Mouse (Mus musculus): Measurements from ENCODE around the gene Prkra.
A peak's percentile ranks its signal among the peaks of the same experiment; 100 is the strongest.

Prkra gene

DNA sequence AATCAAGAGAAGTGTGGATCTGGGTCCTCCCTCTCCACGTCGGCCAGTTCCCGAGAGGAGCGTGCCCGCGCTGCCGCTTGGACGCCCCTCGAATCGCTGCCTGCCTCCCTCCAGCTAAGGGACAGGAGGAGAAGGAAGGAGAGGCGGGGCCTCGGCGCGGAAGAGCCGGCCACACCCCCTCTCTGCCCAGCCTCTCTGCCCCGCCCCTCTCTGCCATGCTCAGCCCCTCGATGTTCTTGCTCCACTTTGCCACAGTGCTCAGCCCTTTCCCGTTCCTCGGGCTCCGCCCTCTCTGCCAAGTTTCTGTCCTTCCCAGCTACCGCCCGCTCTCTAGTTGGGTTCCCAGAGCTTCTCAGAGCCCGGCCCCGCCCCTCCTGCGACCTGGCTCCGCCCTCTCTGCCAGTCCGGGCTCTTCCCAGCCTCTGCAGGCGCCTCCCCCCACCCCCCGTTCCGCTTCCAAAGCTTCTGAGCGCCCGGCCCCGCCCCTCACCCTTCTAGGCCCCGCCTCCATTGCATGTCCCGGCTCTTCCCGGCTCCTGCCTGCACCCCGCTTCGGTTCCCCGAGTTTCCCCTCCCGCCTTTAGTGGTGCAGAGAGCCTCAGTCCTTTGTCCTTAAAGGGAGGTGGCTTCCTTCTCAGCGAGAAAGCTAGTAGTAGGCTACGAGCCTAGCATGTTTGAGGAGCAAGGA, at the start of gene Prkra, which contains the start of gene Pjvk:
Prkra (minus strand) TSS at position 133 of the 688 bp plus-strand sequence.
Pjvk (plus strand) TSS at position 594 of the 688 bp plus-strand sequence.
- DNase-seq (ENCODE audit: low spot score) = peak; percentile 99

DNA sequence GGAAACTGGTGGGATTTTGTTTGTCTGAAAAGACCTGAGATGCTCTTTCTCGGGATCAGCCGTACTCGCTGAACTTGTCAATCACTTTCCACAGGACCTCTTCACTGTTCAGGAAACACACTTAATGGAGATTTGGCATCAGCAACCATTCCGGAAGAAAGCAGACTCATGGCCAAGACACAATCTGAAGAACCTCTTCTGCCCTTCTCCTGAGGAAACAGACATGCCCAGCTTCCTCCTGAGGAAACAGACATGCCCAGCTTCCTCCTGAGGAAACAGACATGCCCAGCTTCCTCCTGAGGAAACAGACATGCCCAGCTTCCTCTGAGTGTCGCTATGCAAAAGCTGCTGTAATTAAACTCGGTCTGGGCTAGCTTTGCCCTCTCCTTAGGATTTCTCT, 47.5 kb upstream of the Prkra start:
- DNase-seq (ENCODE audit: low spot score) = no peak

DNA sequence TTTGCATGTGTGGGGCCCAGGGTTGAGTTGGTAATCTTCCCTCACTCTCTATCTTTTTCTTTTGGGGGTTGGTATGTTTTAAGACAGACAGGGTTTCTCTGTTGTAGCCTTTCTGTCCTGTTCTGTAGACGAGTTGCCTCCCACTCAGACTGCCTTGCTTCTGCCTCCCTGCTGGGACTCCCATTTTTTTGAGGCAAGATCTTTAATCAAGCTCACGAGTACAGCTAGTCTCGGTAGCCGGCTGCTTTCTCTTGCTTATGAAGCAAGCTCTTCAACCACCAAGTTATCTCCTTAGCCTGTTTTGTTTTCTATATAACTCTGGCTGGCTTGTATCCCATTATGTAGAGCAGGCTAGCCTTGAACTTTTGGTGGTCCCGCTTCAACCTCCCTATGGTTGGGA, 46.0 kb upstream of the Prkra start:
- DNase-seq (ENCODE audit: low spot score) = no peak

DNA sequence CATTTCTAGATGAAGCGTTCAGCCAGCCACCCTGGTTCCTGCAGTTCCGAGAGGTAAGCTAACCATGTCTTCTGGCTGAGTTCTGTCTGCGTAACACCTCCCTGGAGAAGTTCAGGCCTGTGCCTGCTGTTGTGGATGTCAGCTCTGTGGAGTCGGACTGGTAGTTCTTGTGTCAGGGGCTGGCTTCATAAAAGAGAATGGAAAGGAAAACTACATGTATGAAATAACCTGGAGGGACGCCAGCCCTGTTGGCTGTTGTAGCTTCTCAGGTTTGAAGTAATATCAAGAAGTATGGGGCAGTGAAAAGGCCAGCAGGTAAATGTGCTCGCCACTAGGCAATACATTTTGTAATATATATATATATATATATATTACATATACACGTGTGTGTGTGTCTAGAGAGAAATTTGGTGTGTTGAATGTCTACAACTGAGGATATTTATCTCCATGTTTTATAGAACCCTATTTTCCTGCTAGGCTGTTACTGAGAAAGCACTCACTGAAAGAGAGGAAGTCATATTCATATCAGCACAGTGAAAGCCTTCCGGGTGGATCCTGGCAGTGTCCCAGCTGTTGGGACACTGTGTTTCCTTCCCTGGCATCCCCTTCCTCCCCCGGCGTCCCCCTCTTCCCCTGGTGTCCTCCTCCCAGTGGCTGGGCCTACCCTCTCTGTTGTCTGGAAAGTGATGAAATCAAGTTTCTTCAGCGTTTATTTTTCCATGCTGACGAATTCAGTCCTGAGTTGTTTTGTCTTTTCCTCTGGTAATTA, 42.8 kb upstream of the Prkra start:
- DNase-seq (ENCODE audit: low spot score) = peak; percentile 37

DNA sequence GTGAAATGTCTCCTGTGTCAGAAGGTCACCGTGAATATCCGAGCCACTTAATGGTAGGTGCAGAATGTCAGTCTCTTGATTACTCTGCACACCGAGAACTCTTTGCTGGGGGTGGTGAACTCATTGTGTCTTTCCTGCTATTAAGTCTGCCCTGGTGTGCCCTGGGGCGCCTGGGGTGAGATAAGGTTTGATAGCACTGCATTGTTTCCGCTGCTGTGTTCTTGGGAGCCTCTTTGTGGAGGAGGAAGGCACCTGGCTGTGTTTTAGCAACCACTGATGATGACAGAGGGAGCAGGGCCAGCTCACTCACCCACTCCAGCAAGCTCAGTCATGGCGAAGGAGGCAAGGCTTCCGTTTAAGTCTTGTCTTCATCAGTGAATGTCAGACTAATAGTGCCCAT, 40.3 kb upstream of the Prkra start:
- DNase-seq (ENCODE audit: low spot score) = no peak

DNA sequence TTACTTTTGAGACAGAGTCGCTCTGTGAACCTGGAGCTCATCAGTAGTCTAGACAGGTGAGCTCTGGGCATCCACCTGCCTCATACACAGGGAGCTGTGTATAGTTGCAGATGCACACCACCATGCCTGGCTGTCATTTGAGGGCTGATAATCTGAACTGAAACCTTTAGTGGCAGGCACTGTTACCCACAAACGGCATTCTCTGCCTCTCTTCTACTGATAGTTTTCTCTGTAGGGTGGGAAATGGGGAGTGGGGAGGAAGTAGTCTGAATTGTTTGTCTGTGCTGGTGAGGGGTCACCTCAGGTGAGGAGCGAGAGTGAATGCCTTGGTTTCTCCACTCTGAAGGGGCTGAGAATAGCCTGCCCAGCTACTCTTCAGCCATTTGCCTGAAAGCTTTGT, 39.8 kb upstream of the Prkra start:
- no peak for DNase-seq (ENCODE audit: low spot score)

DNA sequence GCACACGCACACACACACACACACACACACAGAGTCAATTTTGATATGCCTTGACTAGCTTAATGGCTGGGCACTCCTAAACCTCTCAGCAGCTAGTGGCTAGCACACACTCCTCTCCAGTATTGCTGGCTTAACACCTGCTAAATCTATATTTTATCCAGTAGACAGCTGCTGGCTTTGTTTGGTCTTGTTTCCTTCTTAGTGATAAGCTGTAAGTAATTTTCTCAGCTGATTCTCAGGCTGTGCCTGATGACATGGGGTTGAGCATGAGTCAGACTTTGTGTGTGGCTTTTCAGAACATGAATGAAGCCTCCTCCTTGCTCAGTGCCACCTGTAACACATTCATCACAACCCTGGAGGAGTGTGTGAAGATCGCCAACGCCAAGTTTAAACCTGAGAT, 39.2 kb upstream of the Prkra start:
- no peak for DNase-seq (ENCODE audit: low spot score)

DNA sequence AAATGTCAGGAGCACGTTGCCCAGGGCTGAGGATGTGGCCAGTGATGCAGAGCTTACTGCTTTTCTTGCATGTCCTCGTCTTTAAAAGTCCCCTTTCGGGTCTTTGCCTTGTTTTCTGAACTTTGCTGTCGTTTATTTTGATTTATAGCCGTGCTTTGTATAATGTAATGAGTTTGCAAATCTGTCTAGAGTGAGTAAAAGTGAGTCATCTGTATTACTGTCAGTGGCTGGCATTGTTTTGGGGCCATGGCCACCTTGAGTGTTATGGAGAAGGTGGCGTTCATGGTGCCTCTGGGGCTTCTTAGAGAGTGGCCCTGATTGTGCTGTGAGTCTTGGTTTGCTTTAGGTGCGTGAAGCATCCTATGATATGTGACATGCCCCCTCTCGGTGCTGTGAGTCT, 34.5 kb upstream of the Prkra start:
- DNase-seq (ENCODE audit: low spot score) = no peak

DNA sequence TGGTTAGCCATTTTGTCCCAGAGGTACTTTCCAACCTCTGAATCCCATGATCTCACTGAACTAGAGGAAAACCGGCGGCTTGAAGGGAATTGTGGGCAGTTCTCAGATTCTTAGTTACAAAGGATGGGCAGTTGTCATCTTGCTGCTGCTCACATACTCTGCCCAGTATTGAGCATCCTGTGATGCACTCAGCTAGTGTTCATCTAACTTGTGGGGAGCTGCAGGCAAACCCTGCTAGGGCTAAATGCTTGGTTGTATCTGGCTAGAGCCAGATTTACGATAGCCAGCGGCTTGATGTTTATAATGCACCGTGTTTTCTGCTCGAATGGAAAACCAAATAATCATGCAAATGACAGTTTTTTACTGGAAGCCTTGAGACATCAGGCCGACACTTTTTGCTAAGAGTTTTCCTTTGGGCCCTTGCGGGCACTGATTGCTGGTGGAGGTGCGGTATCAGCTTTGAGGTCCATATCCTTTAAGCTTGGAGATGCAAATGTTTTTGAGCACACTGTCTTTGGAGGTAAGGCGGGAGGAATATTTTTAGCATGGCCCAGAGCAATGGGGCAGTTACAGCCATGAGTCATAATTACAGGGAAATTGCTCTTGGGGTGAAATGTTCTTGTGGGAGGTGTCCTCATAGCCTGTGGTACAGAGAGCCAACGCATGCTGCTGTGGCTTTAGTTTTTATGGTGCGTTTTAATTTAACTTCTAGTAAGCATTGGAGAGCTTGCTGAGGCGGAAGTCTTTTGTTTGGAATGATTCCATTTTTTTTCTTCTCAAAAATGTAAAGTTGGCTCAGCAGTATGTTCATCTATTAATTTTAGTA, 28.8 kb upstream of the Prkra start:
- no peak for DNase-seq (ENCODE audit: low spot score)

DNA sequence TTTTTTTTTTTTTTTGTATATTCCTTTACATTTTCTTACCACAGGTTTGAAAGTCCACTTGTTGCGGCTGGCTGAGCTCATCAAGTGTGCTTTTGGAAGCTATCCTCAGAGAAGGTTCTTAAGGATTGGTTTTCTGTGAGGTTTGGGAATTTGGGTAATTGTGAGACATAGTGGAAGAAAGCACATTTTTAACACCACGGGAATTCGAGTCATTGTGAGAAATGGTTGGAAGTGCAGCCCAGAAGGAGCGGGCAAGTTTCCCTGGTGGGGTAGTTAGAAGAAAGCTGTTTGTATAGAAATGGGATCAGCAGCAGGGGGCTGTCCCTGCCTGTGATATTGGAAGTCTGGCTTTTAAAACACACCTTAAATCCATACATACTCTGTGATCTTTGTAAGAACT, 28.1 kb upstream of the Prkra start:
- DNase-seq (ENCODE audit: low spot score) = no peak

DNA sequence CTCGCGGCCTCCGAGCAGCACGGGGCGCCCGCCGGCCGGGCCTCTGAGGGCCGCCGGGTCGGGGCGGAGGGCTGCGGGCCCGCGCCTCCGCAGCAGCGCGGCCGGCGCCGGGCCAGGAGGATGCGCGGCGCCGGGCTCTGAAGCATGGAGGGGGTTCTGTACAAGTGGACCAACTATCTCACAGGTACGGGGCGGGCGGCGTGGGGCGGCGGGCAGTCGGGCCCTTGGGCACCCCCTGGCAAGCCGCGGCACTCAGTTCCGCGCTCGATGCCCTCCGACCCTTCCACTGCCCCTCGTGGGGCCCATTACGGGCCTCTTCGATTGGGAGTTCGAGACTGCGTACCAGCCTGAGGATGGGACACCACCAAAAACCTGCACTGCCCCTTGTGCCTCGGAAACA, 27.6 kb upstream of the Prkra start:
- no peak for DNase-seq (ENCODE audit: low spot score)

DNA sequence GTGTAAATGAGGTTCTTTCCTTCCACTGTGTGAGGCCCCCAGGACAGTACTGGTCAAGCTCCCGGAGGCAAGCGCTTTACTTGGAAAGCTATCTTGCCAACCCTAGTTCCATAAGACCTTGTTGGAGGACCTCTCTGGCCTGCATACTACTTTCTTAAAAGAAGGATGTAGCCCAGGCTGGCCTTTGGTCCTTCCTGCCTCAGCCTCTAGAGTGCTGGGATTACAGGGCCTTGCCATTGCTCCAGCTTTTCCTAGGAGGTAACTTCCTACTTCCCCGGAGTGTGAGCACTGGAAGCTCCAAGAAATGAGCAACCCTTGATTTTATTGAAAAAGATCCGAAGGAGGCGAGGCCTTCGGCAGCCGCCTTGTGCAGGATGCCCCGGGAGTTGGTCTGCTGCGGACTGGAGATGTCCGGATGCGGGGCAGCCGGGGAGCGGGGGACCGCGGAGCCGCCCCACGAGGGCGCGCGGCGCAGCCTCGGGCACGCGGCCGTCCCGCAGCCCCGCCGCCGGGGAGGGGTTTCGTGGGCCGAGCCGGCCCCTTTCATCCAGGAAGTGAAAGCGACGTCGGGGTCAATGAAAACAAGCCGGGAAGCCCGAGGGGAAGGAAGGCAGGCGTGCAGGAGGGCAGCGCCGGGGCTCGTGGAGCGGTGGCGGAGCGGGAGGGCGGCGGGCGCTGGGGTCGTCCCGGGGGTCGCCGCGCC, 27.1 kb upstream of the Prkra start, which contains the start of gene Plekha3:
Plekha3 (plus strand) TSS at position 557 of the 703 bp plus-strand sequence.
- DNase-seq (ENCODE audit: low spot score) = peak; percentile 84

DNA sequence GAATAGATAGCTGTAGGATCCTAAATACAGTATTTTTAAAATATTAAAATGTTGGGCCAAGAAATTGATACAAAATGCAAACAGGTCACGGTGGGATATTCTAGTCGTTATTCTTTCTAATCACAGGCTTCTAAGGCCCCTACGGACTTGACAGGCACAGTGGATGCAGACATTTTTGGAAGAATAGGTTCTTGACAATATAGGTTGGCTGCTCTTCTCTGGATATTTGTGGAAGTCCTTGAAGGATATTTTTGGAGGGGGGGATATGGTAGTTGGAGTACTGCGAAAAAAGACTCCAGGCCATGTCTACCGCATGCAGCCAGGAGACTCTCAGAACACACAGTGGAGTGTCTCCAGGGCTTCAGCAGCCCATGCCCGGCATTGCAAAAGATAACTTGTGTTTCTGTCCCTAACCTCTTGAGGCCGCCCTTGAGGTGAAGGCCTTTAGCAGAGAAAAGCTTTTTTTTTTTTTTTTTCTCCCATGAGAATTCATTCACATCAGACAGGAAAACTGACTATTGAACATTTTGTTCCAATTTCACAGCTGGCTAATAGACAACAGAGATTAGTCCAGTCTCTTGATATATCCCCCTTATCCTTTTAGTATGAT, 25.8 kb upstream of the Prkra start:
- DNase-seq (ENCODE audit: low spot score) = peak; percentile 65

DNA sequence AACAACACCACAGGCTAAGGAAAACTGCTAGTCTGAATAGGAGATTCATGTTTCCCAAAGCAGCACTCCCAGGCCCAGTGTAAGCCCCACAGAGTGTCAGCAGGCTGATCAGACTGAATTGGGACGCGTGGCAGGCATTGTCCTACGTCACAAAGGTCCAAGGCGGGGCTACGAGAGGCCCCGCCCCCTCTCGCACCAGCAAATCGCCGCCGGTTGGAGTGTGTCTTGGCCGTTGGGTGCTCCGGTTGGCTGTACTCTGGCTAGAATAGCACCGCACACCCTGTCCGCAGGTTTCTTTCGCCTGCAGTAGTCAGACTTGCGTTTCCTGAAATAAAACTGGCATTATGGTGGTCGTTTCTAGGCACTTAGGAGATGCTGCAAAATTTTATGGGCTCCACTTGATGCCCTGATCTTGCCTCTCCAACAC, 25.2 kb upstream of the Prkra start, which contains the start of gene Fkbp7:
Fkbp7 (minus strand) TSS at position 151 of the 427 bp plus-strand sequence.
- DNase-seq (ENCODE audit: low spot score) = peak; percentile 87

DNA sequence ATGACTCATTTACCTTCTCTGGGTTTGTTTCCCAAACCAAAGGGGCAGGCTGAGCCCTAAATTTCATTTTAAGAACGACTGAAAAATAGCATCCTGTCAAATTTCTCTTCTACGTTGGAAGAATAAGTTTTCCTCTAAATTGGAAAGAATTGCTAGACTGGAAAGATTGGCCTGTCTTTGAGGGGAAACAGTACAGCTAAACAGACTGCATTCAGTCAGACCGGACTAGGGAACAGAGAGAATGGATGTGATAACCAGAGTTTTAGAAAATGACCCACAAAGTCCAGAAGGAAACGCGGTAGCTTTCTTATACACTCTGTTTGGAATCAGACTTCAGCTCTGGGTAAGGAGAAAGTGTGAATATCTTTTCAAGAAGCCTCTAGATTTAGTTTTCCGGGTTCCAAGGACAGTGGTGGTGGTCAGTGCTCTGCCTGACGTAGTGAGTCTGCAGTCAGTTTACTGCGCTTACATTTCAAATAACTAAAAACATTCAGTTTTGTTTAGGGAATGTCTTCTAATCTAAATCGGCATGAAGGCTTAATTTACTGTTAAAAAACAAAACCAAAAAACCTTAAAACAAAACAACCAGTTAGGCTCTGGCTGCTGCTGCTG, 24.4 kb upstream of the Prkra start:
- DNase-seq (ENCODE audit: low spot score) = no peak

DNA sequence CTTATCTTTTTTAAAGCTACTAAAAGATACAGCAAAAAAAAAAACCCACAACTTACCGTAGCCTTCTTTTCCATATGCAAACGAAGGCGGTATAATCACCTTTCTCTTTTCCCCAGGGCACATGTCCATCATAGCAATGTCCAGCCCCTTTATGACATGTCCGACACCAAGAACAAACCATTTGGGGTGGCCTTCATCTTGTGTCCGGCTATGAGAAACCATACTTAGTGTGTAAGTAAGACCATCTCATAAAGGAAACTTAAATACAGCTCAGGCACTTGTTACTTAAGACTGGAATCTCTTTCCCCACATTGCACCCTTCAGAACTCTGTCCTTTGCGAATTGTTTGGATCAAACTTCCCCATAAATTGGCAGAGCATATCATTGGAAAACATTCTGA, 23.8 kb upstream of the Prkra start:
- DNase-seq (ENCODE audit: low spot score) = no peak

DNA sequence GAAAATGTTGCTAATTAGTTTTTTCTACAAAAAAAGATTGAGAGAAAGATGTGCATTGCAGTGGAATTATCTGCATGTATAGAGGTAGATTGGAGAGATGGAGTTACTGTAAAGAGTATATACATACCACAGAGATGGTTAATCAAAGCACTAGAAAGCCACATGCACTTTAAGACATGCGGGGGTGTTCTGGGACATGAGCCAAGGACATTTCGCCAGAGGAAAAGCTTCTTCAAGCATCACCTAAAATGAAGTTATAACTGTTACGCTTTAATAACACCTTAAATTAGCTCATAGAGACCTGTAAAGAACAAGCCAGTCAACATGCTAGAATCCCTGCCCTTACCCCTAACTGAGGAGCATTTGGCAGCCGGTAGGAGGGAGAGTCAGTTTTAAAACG, 19.4 kb upstream of the Prkra start:
- no peak for DNase-seq (ENCODE audit: low spot score)

DNA sequence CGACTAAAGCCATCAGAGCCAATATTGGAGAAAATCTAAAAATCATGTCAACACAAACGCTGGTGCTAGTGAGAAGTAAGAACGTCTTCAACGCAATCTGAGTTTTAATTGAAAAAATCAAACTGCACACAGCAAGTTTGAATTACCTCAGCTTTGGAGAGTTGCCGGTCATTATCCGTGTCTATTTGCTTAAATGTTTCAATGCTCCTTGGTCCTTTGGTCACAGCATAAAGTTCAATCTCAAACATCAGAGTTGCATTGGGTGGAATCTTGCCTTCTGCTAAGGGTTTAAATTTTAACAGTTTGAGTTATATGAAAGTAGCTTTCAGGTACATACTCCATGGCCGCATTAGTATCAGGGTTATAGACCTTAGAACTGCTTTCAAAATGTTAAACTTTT, 17.7 kb upstream of the Prkra start:
- no peak for DNase-seq (ENCODE audit: low spot score)

DNA sequence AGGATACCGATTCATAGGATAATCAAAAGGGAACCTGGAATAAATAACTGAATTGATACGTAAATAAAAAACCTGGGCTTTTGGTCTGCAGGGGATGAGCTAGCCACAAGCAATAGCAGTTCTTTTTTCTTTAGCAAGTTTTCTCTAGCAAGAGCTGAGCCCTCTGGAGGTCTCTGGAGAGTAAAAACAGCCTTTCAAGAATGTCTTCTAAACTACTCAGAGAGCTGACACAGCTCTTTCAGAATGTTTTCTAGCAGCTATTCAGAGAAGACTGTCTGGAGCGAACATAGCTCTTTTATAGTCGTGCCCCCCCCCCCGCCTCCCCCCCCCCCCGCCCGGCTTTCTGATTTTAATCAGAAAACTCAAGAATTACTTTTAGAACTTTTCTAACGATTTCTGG, 11.6 kb upstream of the Prkra start:
- no peak for DNase-seq (ENCODE audit: low spot score)

DNA sequence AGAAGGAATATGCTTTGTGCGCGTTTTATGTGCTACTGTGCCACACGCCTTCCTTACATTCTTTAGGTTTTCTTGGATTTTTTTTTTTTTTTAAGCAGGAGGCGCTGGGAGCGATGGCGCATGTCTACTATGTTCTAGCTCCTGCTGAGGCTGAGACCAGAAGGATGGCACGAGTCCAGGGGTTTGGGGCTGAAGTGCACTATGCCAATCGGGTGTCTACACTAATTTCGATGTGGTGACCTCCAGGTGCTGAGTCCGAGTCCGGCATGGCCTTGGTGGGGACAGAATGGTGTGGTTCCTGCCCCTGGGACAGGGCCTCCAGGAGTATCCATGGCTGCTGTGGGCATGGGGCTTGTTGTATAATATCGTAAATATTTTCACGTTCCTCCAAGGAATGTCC, 10.7 kb upstream of the Prkra start:
- DNase-seq (ENCODE audit: low spot score) = no peak

DNA sequence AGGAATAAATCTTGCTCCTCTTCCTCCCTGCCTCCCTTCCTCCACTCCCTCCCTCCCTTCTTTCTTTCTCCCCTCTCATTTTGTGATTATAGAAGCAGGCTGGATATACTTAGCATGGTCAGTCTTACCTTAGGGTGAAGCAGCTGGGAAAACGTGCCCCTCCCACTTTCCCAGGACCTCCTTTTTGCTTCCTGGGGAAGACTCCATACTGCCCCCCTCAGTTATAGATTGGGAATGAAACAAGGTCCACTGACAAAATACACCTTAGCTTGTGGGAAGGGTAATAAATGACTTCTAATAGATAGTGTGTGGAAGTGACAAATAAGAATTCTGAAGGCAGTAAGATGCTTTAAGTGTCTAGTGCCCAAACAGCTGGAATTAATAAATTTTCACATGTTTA, 8.2 kb upstream of the Prkra start:
- DNase-seq (ENCODE audit: low spot score) = no peak
